Mouse (Mus musculus): ENCODE results near the gene Ripor2. TPM values are rescaled to one million over a fixed set of nuclear protein-coding genes. Genes with fewer than 3 reads are reported as not detected.

Ripor2 gene
- polyA plus RNA-seq, 1 experiment = 41.4 TPM

DNA sequence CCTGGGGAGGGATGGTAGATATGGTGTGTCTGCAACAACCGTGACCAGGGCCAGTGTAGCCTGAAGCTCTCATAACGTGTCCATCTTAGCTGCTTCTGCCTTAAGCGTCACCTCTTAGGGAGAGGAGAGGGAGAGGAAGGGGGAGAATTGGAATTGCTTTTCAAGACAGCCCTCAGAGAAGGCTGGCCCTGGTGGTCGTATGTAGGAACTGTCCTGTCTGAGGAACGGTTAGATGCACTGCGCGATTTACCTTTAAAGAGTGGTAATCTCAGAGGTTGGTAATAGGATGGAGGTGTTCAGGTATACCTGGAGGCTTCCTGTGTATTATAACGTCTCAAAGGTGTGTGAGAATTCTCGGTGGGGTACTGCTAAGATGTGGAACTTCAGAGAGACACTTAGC lies 3.4 kb downstream of the Ripor2 start:
- Histone ChIP-seq H3K27ac (ENCODE audit: control insufficient read depth, insufficient read depth, low read depth, low read length, poor library complexity) (no peak overlapping the region), H3K4me1 (ENCODE audit: control insufficient read depth, insufficient read depth, low read length) (peaks cover 3% of the 10 kb centered on the region; the same call in 1 of the 2 replicates), H3K4me3 (replicated peaks; ENCODE audit: control insufficient read depth, low read depth, low read length) (no peak overlapping the region)
- TF ChIP-seq CTCF (IDR thresholded peaks at IDR 0.05; ENCODE audit: control insufficient read depth, insufficient read depth, low read length) (no peak), POLR2A (IDR thresholded peaks at IDR 0.05; ENCODE audit: borderline replicate concordance, control insufficient read depth, low read depth, low read length) (no peak)
- WGBS = 91% methylated on average over 9 of the region's 9 CpGs

DNA sequence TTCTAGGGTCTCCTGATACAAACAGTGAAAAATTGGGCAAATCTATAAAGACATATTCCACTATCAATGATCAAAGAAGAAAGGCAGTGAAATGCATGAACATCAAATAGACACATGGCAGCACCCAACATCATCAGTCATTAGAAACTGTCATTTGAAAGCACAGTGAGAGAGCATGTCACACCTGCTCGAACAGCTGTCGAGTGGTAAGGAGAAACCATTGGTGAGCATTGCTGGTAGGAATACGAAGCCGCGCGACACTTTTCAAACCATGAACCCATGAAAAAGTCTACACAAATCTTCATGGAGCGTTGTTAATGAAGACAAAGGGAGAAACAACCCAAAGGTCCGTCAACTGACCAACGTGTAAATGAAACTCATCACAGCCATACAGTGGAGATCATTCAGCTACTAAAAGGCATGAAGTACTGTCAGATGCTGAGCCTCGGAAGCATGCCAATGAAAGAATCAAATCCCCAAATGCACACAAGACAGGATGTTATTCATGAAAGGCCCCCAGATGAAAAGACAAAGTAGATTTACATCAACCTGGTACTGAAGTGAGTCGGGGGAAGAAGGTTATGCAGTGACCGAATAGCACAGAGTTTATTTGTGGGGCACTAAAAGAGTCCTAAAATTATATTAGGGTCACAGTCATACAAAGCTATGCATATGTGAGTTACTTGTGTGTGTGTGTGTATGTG lies 5.4 kb downstream of the Ripor2 start:
- H3K27ac ChIP-seq (ENCODE audit: control insufficient read depth, insufficient read depth, low read depth, low read length, poor library complexity) = no peak overlapping the region
- WGBS = 95% methylated on average over 12 of the region's 12 CpGs
- no peaks in the 10 kb centered on the region; the same call in 1 of the 2 replicates for H3K4me1 ChIP-seq (ENCODE audit: control insufficient read depth, insufficient read depth, low read length)
- H3K4me3 ChIP-seq (replicated peaks; ENCODE audit: control insufficient read depth, low read depth, low read length) = no peak overlapping the region
- no peak for TF ChIP-seq CTCF (IDR thresholded peaks at IDR 0.05; ENCODE audit: control insufficient read depth, insufficient read depth, low read length)
- no peak for TF ChIP-seq POLR2A (IDR thresholded peaks at IDR 0.05; ENCODE audit: borderline replicate concordance, control insufficient read depth, low read depth, low read length)

DNA sequence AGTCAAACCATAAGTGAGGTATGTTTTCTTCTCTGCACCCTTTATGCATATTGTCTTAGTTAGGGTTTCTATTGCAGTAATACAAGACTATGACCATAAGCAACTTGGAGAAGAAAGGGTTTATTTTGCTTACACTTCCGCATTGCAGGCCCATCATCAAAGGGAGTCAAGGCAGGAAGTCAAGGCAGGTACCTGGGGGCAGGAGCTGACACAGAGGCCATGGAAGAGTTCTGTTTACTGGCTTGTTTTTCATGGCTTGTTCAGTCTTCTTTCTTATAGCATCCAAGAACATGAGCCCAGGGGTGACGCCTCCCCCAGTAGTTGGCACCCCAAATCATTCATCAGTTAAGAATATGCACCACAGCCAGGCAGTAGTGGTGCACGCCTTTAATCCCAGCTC lies 6.6 kb downstream of the Ripor2 start:
- Histone ChIP-seq H3K4me3 (replicated peaks; ENCODE audit: control insufficient read depth, low read depth, low read length) (no peak overlapping the region), H3K27ac (ENCODE audit: control insufficient read depth, insufficient read depth, low read depth, low read length, poor library complexity) (no peak overlapping the region), H3K4me1 (ENCODE audit: control insufficient read depth, insufficient read depth, low read length) (no peaks in the 10 kb centered on the region; the same call in 1 of the 2 replicates)
- 89% methylated on average over 3 of the region's 3 CpGs for WGBS
- TF ChIP-seq CTCF (IDR thresholded peaks at IDR 0.05; ENCODE audit: control insufficient read depth, insufficient read depth, low read length) = no peak
- TF ChIP-seq POLR2A (IDR thresholded peaks at IDR 0.05; ENCODE audit: borderline replicate concordance, control insufficient read depth, low read depth, low read length) = no peak

DNA sequence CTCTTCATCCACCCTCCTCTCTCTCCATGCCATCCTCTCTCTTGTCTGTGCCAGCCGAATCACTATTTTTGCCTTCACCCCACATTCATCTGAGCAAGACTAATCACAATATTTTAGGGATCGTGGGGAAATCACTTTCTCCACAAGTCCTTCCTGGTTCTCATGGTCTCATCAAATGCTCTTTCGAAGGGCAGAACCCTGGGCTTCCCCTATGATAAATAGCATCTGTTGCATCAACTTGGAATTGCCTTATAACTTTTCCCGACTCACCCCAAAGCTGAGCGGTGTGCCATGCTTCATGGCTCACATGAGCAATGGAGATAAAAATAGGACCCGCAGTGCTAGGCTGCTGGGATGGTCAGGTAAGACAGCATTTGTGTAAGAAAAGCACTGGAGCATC lies 9.7 kb downstream of the Ripor2 start:
- Histone ChIP-seq H3K4me3 (replicated peaks; ENCODE audit: control insufficient read depth, low read depth, low read length) (no peak overlapping the region), H3K4me1 (ENCODE audit: control insufficient read depth, insufficient read depth, low read length) (no peaks in the 10 kb centered on the region), H3K27ac (ENCODE audit: control insufficient read depth, insufficient read depth, low read depth, low read length, poor library complexity) (no peak overlapping the region)
- WGBS = 86% methylated on average over 6 of the region's 6 CpGs
- TF ChIP-seq CTCF (IDR thresholded peaks at IDR 0.05; ENCODE audit: control insufficient read depth, insufficient read depth, low read length) = no peak
- TF ChIP-seq POLR2A (IDR thresholded peaks at IDR 0.05; ENCODE audit: borderline replicate concordance, control insufficient read depth, low read depth, low read length) = no peak

DNA sequence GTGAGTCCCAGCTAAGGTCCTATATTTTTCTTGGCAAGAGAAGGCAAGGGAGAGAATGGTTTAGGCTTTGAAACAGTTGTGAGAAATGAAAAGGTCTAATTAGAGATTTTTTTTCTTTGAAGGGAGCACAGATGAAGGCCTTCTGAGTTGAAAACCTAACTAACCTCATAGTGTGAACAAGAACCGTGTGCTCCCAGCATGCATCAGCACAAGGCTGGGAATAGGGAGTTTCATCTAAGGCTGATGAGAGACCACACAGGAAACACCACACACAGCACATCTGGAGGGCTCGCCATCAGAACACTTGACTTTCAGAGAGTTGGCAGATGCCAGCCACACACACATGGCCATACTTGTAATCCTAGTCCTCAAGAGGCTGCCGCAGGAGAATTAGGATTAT lies 12.3 kb downstream of the Ripor2 start:
- 73% methylated on average over 3 of the region's 3 CpGs for WGBS
- Histone ChIP-seq H3K4me1 (ENCODE audit: control insufficient read depth, insufficient read depth, low read length) (peaks cover 4% of the 10 kb centered on the region), H3K27ac (ENCODE audit: control insufficient read depth, insufficient read depth, low read depth, low read length, poor library complexity) (no peak overlapping the region), H3K4me3 (replicated peaks; ENCODE audit: control insufficient read depth, low read depth, low read length) (no peak overlapping the region)
- TF ChIP-seq POLR2A (IDR thresholded peaks at IDR 0.05; ENCODE audit: borderline replicate concordance, control insufficient read depth, low read depth, low read length) (no peak), CTCF (IDR thresholded peaks at IDR 0.05; ENCODE audit: control insufficient read depth, insufficient read depth, low read length) (no peak)

DNA sequence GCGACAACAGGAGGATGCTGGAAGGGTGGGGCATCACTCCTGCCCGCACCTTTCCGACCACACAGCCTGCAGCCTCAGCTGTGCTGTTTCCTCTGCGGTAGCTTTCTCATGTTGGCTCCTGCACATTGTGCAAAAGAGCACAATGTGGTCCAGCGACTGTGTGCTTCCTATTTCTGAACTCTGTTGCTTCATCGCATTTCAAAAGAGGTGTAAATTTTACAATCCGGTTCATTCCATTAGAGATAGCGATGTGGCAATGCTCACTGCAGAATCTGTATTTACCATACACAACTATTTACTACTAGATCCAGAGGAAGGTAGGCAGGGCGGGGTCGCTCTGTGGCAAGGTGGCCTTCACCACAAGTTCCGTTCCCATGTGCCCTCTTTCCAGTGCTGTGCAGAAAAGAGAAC lies 17.6 kb downstream of the Ripor2 start:
- H3K4me1 ChIP-seq (ENCODE audit: control insufficient read depth, insufficient read depth, low read length) = peaks cover 14% of the 10 kb centered on the region
- no peak overlapping the region for H3K4me3 ChIP-seq (replicated peaks; ENCODE audit: control insufficient read depth, low read depth, low read length)
- peak overlapping the region; percentile 29; the same call in 1 of the 2 replicates for H3K27ac ChIP-seq (ENCODE audit: control insufficient read depth, insufficient read depth, low read depth, low read length, poor library complexity)
- TF ChIP-seq CTCF (IDR thresholded peaks at IDR 0.05; ENCODE audit: control insufficient read depth, insufficient read depth, low read length) = peak; percentile 7; the same call in 1 of the 2 replicates
- peak; percentile 34; the same call in 1 of the 2 replicates for TF ChIP-seq POLR2A (IDR thresholded peaks at IDR 0.05; ENCODE audit: borderline replicate concordance, control insufficient read depth, low read depth, low read length)
- 4% methylated on average over 11 of the region's 11 CpGs for WGBS

DNA sequence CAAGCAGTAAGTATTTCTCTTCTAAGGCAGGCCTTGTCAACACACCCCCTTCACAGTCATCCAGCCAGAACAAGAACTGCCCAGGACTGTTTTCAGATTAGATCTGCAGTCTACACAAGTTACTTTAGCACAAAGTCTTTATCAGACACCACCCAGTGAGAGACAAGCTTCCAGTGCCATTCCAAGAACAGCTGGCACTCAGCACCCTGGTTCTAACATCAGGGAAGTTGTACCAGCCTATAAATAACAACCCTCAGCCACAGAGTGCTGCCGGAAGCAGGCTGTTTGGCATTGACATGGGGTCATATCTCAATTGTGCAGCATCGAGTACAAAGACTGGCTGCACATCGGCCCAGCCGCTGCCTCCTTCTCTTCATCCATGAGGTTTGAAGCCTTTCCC lies 21.0 kb downstream of the Ripor2 start:
- TF ChIP-seq CTCF (IDR thresholded peaks at IDR 0.05; ENCODE audit: control insufficient read depth, insufficient read depth, low read length) (no peak), POLR2A (IDR thresholded peaks at IDR 0.05; ENCODE audit: borderline replicate concordance, control insufficient read depth, low read depth, low read length) (peak; percentile 17; the same call in 1 of the 2 replicates)
- WGBS = 3% methylated on average over 4 of the region's 4 CpGs

DNA sequence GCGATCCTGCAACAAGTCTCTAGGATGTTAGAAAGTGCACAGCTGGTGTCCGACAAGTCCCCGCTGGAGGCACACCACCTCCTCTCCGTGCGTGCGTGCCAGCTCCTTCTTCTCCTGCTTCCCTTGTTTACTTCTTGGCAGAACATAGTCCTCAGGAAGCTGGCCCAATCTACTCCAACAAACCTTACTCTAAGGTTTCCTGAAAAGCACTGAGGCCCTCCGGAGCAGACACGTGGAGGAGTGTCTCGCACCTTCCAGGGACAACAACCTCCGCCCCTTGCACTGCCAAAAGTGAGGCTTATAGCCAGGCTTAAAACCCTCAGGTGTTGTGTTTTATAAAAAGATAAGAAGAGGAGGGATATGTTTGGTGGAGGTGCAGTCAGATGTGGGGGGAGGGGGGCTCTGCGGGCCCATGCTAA lies 21.6 kb downstream of the Ripor2 start:
- WGBS = 16% methylated on average over 11 of the region's 11 CpGs
- Histone ChIP-seq H3K27ac (ENCODE audit: control insufficient read depth, insufficient read depth, low read depth, low read length, poor library complexity) (peak overlapping the region; percentile 65), H3K4me1 (ENCODE audit: control insufficient read depth, insufficient read depth, low read length) (peaks cover 15% of the 10 kb centered on the region), H3K4me3 (replicated peaks; ENCODE audit: control insufficient read depth, low read depth, low read length) (peak overlapping the region; percentile 41)
- TF ChIP-seq CTCF (IDR thresholded peaks at IDR 0.05; ENCODE audit: control insufficient read depth, insufficient read depth, low read length) (no peak), POLR2A (IDR thresholded peaks at IDR 0.05; ENCODE audit: borderline replicate concordance, control insufficient read depth, low read depth, low read length) (no peak)

More for the DNA sequence above, 21.0 kb downstream of the Ripor2 start:
- Histone ChIP-seq H3K4me3 (replicated peaks; ENCODE audit: control insufficient read depth, low read depth, low read length) (peak overlapping the region; percentile 47), H3K27ac (ENCODE audit: control insufficient read depth, insufficient read depth, low read depth, low read length, poor library complexity) (peak overlapping the region; percentile 65), H3K4me1 (ENCODE audit: control insufficient read depth, insufficient read depth, low read length) (peaks cover 17% of the 10 kb centered on the region)

Measured in bone marrow, adult 2 months (tissue).